Mouse (Mus musculus) liver, postnatal 0 days (tissue): Measurements from ENCODE around the gene Ubqln4. TPM values are rescaled to one million over a fixed set of nuclear protein-coding genes. Genes with fewer than 3 reads are reported as not detected.
A peak's percentile ranks its signal among the peaks of the same experiment; 100 is the strongest.

Experiments
- ATAC-seq: fragments of 200-750 bp; cut with Nextera tagmentation; 2 replicates; pipeline ENCODE4 v1.8.0; 2017; ENCODE audit warnings: mild to moderate bottlenecking, moderate library complexity
- DNase-seq: peaks from one replicate; pipeline ENCODE4 v3.0.0-alpha.2; 2016
- H3K27ac ChIP-seq: fragments of 300-500 bp; sonication (generic); 2 replicates; pipeline ENCODE4 v1.5.1; 2014; ENCODE audit warnings: antibody characterized with exemption, moderate library complexity, mild to moderate bottlenecking, low read depth
- H3K27me3 ChIP-seq: fragments of 300-500 bp; sonication (generic); 2 replicates; pipeline ENCODE4 v1.6.1; 2014; ENCODE audit warnings: low read length, control low read depth, mixed read lengths; ENCODE audit not compliant: insufficient read depth
- H3K36me3 ChIP-seq: fragments of 300-500 bp; sonication (generic); replicated peaks from 2 replicates; pipeline ENCODE4 v1.6.1; 2014; ENCODE audit warnings: mild to moderate bottlenecking, control low read depth, low read length, moderate library complexity, mixed read lengths; ENCODE audit not compliant: insufficient read depth
- H3K4me1 ChIP-seq: fragments of 300-500 bp; sonication (generic); 2 replicates; pipeline ENCODE4 v1.6.1; 2014; ENCODE audit warnings: antibody characterized with exemption, mild to moderate bottlenecking, control low read depth; ENCODE audit not compliant: insufficient read depth
- H3K4me2 ChIP-seq: fragments of 300-500 bp; sonication (generic); 2 replicates; pipeline ENCODE4 v1.6.1; 2014; ENCODE audit warnings: low read depth, mild to moderate bottlenecking, low read length, moderate library complexity, mixed read lengths
- H3K4me3 ChIP-seq: fragments of 300-500 bp; sonication (generic); 2 replicates; pipeline ENCODE4 v1.5.1; 2014; ENCODE audit warnings: low read depth, low read length
- H3K9ac ChIP-seq: fragments of 300-500 bp; sonication (generic); replicated peaks from 2 replicates; pipeline ENCODE4 v1.6.1; 2014; ENCODE audit warnings: mild to moderate bottlenecking, moderate library complexity
- H3K9me3 ChIP-seq: fragments of 300-500 bp; sonication (generic); 2 replicates; pipeline ENCODE4 v1.6.1; 2016; ENCODE audit warnings: mild to moderate bottlenecking, control low read depth, low read length, mixed read lengths
- CTCF ChIP-seq: sonication (generic); IDR thresholded peaks from 2 replicates; pipeline ENCODE4 v1.5.1; 2016; ENCODE audit warnings: antibody characterized with exemption, low read depth
- EP300 ChIP-seq: IDR thresholded peaks from 2 replicates; pipeline ENCODE4 v1.6.1; 2016; ENCODE audit warnings: antibody characterized with exemption, low read depth, mild to moderate bottlenecking
- WGBS: fragments of 180-500 bp; shearing (Covaris S2); extraction: QIAGEN DNeasy Blood & Tissue Kit; methylation state at CpG from one replicate; pipeline ENCODE4 v1.1.7; 2014; ENCODE audit not compliant: insufficient replicate concordance; 5-methylcytosine and 5-hydroxymethylcytosine counted together
- polyA plus RNA-seq: library from polyadenylated mRNA; unstranded; fragments of >200 nt; fragmentation: Nextera tagmentation; extraction: Ambion mirVana; gene quantifications from 2 replicates; pipeline ENCODE4 v1.2.1, GENCODE M21; 2015

The Ubqln4 gene
- polyA plus RNA-seq, 1 experiment from 2014 or later: 12.5 TPM

DNA sequence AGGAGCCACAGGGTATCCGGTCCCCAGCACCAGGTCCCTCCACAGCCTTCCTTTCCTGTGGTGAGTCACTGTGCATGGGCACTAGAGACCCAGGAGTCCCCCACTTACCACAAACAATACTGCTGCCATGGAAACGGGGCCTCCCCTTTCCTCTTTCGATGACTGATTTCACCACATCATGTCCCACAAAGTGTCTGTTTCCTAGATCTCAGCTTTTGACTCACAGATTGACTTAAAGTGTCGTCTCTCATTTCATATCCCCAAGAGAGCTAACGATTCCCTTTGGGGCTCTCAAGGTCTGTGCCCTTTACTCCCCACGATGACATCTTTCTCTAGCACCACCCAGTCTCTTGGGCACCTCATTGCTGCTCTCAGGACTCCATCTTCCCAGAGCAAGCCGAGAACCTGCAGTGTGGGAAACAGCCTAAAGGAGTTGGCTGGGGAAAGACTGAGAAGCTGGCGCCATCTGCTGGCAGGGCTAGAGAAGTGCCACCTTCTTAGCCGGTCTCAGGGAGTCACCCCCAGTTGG is 31.7 kb upstream of the Ubqln4 start:
- H3K4me2 ChIP-seq: no peak overlapping the region
- no peaks in the 10 kb centered on the region for H3K9me3 ChIP-seq
- ATAC-seq (peak; percentile 64), DNase-seq (peak; percentile 79)
- H3K27me3 ChIP-seq: no peaks in the 10 kb centered on the region
- H3K4me3 ChIP-seq: no peak overlapping the region
- no peak overlapping the region for H3K9ac ChIP-seq
- WGBS: 13% methylated on average over 9 of the region's 9 CpGs
- TF ChIP-seq CTCF: peak; percentile 99
- TF ChIP-seq EP300: no peak
- H3K36me3 ChIP-seq: no peaks in the 10 kb centered on the region
- H3K4me1 ChIP-seq: no peaks in the 10 kb centered on the region
- H3K27ac ChIP-seq: no peak overlapping the region

DNA sequence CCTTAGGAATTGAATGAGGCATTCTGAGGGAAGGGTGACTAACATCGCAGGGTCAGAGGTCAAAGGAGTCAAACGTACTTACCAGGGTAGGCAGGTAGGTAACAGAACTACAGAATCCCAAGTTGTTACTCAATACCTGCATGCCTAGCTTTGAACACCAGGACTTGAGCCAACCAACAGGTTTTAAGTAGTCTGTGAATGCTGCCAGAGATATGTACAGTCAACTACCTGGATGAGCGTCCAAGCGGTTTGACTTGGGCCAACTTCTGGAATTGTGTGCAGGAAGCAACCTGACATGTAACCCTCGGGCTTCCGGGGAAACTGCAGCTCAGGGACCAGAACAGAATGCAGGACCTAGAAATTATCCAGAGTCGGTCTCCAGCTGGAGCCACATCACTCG is 30.5 kb upstream of the Ubqln4 start:
- WGBS: 84% methylated on average over 8 of the region's 8 CpGs
- Histone ChIP-seq H3K4me2 (no peak overlapping the region), H3K4me3 (no peak overlapping the region), H3K36me3 (no peaks in the 10 kb centered on the region), H3K27ac (no peak overlapping the region), H3K9me3 (no peaks in the 10 kb centered on the region), H3K9ac (no peak overlapping the region), H3K4me1 (peaks cover 5% of the 10 kb centered on the region), H3K27me3 (no peaks in the 10 kb centered on the region)
- TF ChIP-seq EP300: no peak
- no peak for TF ChIP-seq CTCF
- ATAC-seq (no peak), DNase-seq (no peak)

DNA sequence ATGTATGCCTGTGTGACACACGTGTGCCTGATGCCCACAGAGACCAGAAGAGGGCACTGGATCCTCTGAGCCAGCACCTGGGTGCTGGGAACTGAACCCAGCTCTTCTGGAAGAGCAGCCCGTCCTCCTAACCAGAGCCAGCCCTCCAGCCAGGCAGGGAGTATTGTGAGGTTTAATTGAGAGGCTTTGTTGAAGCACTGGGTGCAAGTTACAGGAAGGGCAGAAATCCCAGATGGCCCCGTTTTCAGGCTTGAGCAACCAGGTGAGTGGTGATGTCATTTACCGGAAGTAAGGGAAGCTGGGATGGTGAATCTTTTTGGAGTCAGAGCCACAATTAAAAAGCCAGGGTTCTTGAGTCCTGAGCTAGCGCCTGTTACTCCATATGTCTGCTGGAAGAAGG is 28.5 kb upstream of the Ubqln4 start:
- H3K4me1 ChIP-seq: peaks cover 5% of the 10 kb centered on the region
- 78% methylated on average over 5 of the region's 5 CpGs for WGBS

GRCm38 (mm10) chr3:88526157-88527131 is 27.1 kb upstream of the Ubqln4 start:
- DNase-seq (peak; percentile 94), ATAC-seq (peak; percentile 84)
- Histone ChIP-seq H3K36me3 (no peaks in the 10 kb centered on the region), H3K4me2 (no peak overlapping the region), H3K4me1 (peaks cover 10% of the 10 kb centered on the region), H3K9ac (no peak overlapping the region), H3K27ac (no peak overlapping the region), H3K4me3 (no peak overlapping the region), H3K27me3 (no peaks in the 10 kb centered on the region), H3K9me3 (no peaks in the 10 kb centered on the region)
- WGBS: 33% methylated on average over 17 of the region's 17 CpGs
- TF ChIP-seq EP300 (no peak), CTCF (peak; percentile 100)

More for the DNA sequence above, 28.5 kb upstream of the Ubqln4 start:
- Histone ChIP-seq H3K27ac (no peak overlapping the region), H3K4me3 (no peak overlapping the region), H3K27me3 (no peaks in the 10 kb centered on the region), H3K9ac (no peak overlapping the region), H3K4me2 (no peak overlapping the region), H3K36me3 (no peaks in the 10 kb centered on the region), H3K9me3 (no peaks in the 10 kb centered on the region)
- TF ChIP-seq CTCF: no peak
- TF ChIP-seq EP300: no peak
- DNase-seq (no peak), ATAC-seq (no peak)

- Histone ChIP-seq H3K4me1 (peaks cover 17% of the 10 kb centered on the region), H3K9me3 (no peaks in the 10 kb centered on the region), H3K4me2 (no peak overlapping the region), H3K27me3 (no peaks in the 10 kb centered on the region), H3K36me3 (no peaks in the 10 kb centered on the region), H3K27ac (no peak overlapping the region), H3K9ac (peak overlapping the region; percentile 18; the same call in 1 of the 2 replicates), H3K4me3 (no peak overlapping the region)
- DNase-seq (no peak), ATAC-seq (no peak)
- WGBS: 41% methylated on average over 8 of the region's 8 CpGs
- no peak for TF ChIP-seq EP300
- TF ChIP-seq CTCF: no peak
Observed at GRCm38 (mm10) chr3:88527565-88527964, 26.0 kb upstream of the Ubqln4 start.

DNA sequence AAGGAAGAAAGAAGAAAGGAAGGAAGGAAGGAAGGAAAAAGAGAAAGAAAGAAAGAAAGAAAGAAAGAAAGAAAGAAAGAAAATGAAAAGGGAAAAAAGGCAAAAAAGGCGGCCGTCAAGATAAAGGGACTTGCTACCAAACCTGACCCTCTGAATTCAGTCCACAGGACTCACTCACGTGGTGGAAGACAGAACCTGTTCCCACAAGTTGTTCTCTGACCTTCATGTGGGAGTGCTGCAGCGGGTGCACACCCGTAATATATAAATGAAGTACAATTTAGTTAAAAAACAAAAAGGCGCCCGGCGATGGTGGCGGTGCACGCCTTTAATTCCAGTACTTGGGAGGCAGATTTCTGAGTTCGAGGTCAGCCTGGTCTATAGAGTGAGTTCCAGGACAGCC is 24.9 kb upstream of the Ubqln4 start:
- Histone ChIP-seq H3K36me3 (no peaks in the 10 kb centered on the region), H3K9me3 (no peaks in the 10 kb centered on the region), H3K4me2 (no peak overlapping the region), H3K27ac (no peak overlapping the region), H3K9ac (no peak overlapping the region), H3K4me1 (peaks cover 19% of the 10 kb centered on the region), H3K27me3 (peaks cover 9% of the 10 kb centered on the region; the same call in 1 of the 2 replicates), H3K4me3 (no peak overlapping the region)
- TF ChIP-seq EP300 (no peak), CTCF (no peak)
- DNase-seq: no peak
- ATAC-seq: no peak
- 87% methylated on average over 11 of the region's 11 CpGs for WGBS
